Mouse (Mus musculus) limb, embryonic 15.5 days (tissue): Measurements from ENCODE around the gene Sh3pxd2a. TPM values are rescaled to one million over a fixed set of nuclear protein-coding genes. Genes with fewer than 3 reads are reported as not detected.

Source experiments
- ATAC-seq: fragments of 200-750 bp; cut with Nextera tagmentation; 2 replicates; pipeline ENCODE4 v1.8.0; 2017; ENCODE audit warnings: low read depth, moderate TSS enrichment; ENCODE audit not compliant: insufficient number of reproducible peaks, low FRiP score, low TSS enrichment
- H3K27ac ChIP-seq: fragments of 300-500 bp; sonication (generic); 2 replicates; pipeline ENCODE4 v1.5.1; 2015; ENCODE audit warnings: moderate library complexity, mild to moderate bottlenecking, inconsistent platforms
- H3K27me3 ChIP-seq: fragments of 300-500 bp; sonication (generic); 2 replicates; pipeline ENCODE4 v1.6.1; 2015; ENCODE audit warnings: inconsistent platforms
- H3K36me3 ChIP-seq: fragments of 300-500 bp; sonication (generic); 2 replicates; pipeline ENCODE4 v1.6.1; 2015; ENCODE audit warnings: inconsistent platforms
- H3K4me1 ChIP-seq: fragments of 300-500 bp; sonication (generic); 2 replicates; pipeline ENCODE4 v1.6.1; 2015; ENCODE audit warnings: inconsistent platforms
- H3K4me2 ChIP-seq: fragments of 300-500 bp; sonication (generic); 2 replicates; pipeline ENCODE4 v1.6.1; 2015; ENCODE audit warnings: mild to moderate bottlenecking, inconsistent platforms
- H3K4me3 ChIP-seq: fragments of 300-500 bp; sonication (generic); 2 replicates; pipeline ENCODE4 v1.5.1; 2015; ENCODE audit warnings: mild to moderate bottlenecking, inconsistent platforms
- H3K9ac ChIP-seq: fragments of 300-500 bp; sonication (generic); 2 replicates; pipeline ENCODE4 v1.6.1; 2015; ENCODE audit warnings: inconsistent platforms
- H3K9me3 ChIP-seq: fragments of 300-500 bp; sonication (generic); 2 replicates; pipeline ENCODE4 v1.6.1; 2016; ENCODE audit warnings: inconsistent platforms
- WGBS: fragments of 180-500 bp; shearing (Covaris S2); methylation state at CpG from one replicate; pipeline ENCODE4 v1.1.7; 2015; 5-methylcytosine and 5-hydroxymethylcytosine counted together
- polyA plus RNA-seq: library from polyadenylated mRNA; unstranded; fragments of >200 nt; fragmentation: Nextera tagmentation; extraction: Ambion mirVana; gene quantifications from 2 replicates; pipeline ENCODE4 v1.2.1, GENCODE M21; 2015

Gene Sh3pxd2a
- polyA plus RNA-seq, 1 experiment from 2014 or later, result 12.4 TPM

DNA sequence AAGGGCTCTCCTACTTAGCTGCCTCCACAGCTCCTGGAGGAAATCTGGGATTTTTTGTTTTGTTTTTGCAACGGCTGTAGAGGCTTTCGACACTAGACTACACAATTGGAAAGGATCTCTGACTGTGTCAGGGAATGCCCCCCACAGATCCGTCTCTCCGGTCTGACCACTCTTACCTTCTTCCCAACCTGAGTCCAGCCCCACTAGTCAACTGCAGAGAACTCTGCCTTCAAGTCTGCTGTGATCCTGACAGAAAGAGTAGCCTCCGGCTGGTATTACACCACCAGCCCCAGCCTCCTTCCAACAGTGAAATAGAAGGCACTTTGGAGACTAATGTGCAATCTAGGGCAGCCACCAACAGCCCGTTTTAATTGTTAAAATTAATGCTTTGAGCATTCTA, 1.5 kb downstream of the Sh3pxd2a start:
- no peak overlapping the region for H3K27ac ChIP-seq
- H3K4me1 ChIP-seq, result peaks cover 56% of the 10 kb centered on the region
- H3K27me3 ChIP-seq, result no peaks in the 10 kb centered on the region
- WGBS, result 17% methylated on average over 6 of the region's 6 CpGs
- H3K36me3 ChIP-seq, result no peaks in the 10 kb centered on the region
- H3K4me3 ChIP-seq, result peak overlapping the region; percentile 80
- no peaks in the 10 kb centered on the region for H3K9me3 ChIP-seq
- peak overlapping the region; percentile 88 for H3K4me2 ChIP-seq
- H3K9ac ChIP-seq, result peak overlapping the region; percentile 94; the same call in 1 of the 2 replicates
- no peak for ATAC-seq

DNA sequence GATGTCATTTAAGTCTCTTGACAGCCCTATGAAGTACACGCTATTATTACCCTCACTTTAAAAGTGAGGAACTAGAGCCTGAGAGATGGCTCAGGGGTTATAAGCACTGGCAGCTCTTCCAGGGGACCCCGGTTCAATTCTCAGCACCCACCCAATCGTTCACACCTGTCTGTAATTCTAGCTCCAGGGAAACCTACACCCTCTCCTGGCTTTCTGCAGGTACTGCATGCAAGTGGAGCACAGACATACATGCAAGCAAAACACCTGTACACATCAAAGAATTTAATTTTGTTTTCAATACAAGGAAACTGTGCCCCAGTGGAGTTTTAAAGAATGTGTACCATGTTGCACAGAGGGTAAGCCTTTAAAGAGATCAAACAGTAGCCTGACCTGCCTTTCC, 2.4 kb downstream of the Sh3pxd2a start:
- peaks cover 62% of the 10 kb centered on the region for H3K4me1 ChIP-seq
- H3K27me3 ChIP-seq, result no peaks in the 10 kb centered on the region
- H3K27ac ChIP-seq, result no peak overlapping the region
- H3K36me3 ChIP-seq, result no peaks in the 10 kb centered on the region
- no peak for ATAC-seq
- no peaks in the 10 kb centered on the region for H3K9me3 ChIP-seq
- H3K4me3 ChIP-seq, result no peak overlapping the region
- 85% methylated on average over 3 of the region's 3 CpGs for WGBS
- no peak overlapping the region for H3K9ac ChIP-seq
- H3K4me2 ChIP-seq, result peak overlapping the region; percentile 88; the same call in 1 of the 2 replicates

DNA sequence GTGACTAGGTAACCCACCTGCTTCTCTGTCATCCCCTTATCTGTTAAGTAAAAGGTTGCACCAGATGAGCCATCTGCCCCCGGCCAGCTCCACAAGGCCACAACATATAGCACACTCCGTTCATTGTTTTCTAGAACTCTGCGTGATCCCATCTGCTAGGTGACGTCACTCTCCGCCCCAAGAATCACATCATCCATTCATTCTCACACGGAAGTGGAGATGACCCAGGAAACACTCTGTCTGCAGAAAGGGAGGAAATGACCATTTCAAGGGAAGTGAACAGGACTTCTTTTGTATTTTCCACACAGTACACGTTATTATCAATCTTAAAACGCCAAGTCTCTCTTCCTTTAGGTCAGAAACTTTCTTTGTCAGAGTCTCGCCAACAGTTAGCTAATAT, 2.8 kb downstream of the Sh3pxd2a start:
- no peak for ATAC-seq
- Histone ChIP-seq H3K4me2 (no peak overlapping the region), H3K27me3 (no peaks in the 10 kb centered on the region), H3K4me1 (peaks cover 62% of the 10 kb centered on the region), H3K4me3 (no peak overlapping the region), H3K27ac (no peak overlapping the region), H3K9ac (no peak overlapping the region), H3K36me3 (no peaks in the 10 kb centered on the region), H3K9me3 (no peaks in the 10 kb centered on the region)
- WGBS, result 86% methylated on average over 9 of the region's 9 CpGs

DNA sequence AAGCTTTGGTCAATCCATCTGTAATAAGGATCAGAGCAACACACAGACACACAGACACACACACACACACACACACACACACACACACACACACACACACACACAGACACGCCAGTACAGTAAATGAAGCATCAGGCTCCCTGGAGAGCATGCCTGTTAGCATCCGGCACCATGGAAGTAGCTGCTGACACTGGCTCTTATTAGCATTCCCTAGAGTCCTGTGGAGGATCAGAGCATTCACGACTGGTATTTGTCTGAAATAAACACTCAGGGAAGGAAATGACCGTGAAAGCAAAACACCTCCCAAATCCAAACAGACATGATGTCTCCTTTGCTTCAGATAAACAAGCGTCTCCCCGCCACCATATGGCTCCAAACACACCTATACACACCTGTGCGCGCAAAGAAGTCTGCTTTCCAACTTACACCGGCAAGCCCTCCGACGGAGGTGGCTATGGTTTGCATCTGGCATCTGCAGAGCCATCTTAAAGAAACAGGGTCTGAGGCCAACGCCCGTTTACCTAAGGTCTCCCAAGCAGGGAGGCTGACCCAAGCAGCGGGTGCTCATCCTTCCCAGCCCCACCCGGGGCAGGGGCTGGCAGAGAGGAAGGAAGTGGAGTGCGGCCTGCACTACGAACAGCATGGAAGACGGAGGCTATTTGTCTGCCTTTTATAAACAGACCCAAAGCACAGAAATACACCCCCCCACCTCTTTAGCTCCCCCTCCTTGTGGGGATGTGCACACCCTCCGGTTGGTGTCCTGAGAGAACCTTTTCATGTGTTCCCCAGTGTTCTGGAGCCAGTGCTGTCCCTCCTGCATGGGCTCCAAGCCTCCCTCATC, 3.9 kb downstream of the Sh3pxd2a start:
- no peaks in the 10 kb centered on the region for H3K27me3 ChIP-seq
- H3K4me2 ChIP-seq, result no peak overlapping the region
- H3K36me3 ChIP-seq, result no peaks in the 10 kb centered on the region
- no peak for ATAC-seq
- H3K27ac ChIP-seq, result no peak overlapping the region; the same call in 1 of the 2 replicates
- 0 out of 2 replicates have a peak overlapping the region, but pooled peaks have one; percentile 17 for H3K9ac ChIP-seq
- WGBS, result 54% methylated on average over 19 of the region's 19 CpGs
- peaks cover 66% of the 10 kb centered on the region for H3K4me1 ChIP-seq
- H3K9me3 ChIP-seq, result no peaks in the 10 kb centered on the region
- H3K4me3 ChIP-seq, result no peak overlapping the region

DNA sequence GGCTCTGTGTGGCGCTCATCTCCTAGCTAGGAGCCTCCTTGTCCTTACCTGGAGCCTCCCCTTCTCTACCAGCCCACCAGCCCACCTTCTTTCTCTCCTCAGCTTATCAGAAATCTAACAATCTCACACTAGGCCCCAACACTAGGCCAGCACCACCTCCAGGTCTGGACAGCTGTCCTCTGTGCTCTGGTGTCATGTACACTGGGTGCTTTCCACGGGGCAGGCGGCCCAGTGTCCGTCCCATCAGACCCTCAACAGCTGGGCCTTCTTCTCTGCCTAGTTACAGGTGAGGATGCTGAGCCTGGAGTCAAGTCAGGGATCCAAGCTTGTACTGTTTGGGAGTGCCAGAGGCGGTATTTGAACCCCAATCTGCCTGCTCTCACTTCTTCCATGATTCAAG, 5.0 kb downstream of the Sh3pxd2a start:
- Histone ChIP-seq H3K27me3 (no peaks in the 10 kb centered on the region), H3K4me2 (no peak overlapping the region), H3K9me3 (no peaks in the 10 kb centered on the region), H3K36me3 (no peaks in the 10 kb centered on the region), H3K4me3 (no peak overlapping the region), H3K4me1 (peaks cover 72% of the 10 kb centered on the region), H3K9ac (no peak overlapping the region), H3K27ac (peak overlapping the region; percentile 54)
- ATAC-seq, result no peak
- 91% methylated on average over 5 of the region's 5 CpGs for WGBS

DNA sequence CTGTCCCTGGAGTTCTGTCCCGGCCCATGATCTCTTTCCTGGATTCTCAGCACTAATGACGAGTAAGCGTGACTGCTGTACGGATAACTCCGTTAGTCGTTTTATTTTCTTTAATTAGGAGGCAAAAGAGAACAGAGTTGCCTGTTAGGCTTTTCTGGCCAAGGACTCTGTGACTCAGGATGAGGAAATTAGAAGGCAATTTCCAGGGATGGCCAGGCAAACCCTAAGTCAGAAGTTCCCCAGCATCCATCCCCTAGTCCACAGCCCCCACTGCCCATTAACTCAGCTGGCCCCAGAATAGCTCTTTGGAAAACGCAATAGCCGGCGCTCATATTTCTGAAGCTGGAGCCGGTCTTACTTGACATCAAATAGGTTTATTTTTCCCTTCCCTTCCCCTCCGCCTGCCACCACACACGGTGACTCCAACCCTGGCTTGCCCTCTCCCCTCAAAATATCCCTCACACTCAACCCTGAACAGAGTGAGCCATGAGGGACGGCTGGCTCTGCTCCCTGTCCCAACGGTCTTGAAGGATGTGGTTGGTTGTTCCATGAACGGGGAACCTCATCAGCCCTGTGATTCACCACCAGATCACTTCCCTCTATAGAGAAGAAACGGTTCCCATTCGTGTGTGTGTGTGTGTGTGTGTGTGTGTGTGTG, 5.6 kb downstream of the Sh3pxd2a start:
- Histone ChIP-seq H3K36me3 (no peaks in the 10 kb centered on the region), H3K27ac (peak overlapping the region; percentile 54), H3K4me3 (no peak overlapping the region), H3K9me3 (no peaks in the 10 kb centered on the region), H3K9ac (no peak overlapping the region), H3K4me2 (peak overlapping the region; percentile 14; the same call in 1 of the 2 replicates), H3K27me3 (no peaks in the 10 kb centered on the region), H3K4me1 (peaks cover 77% of the 10 kb centered on the region)
- 47% methylated on average over 17 of the region's 17 CpGs for WGBS
- no peak for ATAC-seq

DNA sequence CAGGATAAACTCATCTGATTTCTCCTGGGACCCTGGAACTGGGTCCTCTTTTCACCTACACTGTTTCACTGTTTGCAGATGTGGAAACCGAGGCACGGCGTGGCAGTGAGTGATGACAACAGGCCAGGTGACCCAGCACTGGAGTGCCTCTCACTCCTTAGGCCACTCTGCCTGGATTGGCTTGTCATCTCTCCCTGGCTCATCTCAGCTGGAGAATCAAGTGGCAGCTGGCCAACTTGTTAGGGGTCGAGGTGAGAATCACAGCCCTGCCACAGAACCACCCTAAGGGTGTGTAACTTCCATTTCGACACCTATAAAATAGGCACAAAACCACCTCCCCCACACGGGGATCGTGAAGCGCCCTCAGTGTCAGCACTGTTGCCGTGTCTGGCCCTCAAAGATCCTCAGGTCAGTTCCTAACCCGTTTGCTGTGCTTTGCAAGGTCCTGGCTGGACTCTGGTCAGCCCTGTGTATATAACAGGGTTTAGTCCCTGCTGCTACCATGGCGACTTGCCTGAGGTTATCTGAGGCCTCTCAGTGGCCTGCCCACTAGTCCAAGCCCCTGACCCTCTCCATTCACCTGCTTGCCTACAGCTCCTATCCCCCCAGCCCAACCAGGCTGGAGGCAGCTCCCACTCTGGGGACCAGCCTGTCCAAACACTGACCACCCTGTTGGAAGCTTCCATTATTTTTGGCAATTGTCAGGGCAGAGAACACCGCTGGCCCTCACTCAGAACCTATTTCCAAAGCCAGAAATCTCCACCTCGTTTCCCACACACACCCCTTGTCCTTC, 6.3 kb downstream of the Sh3pxd2a start:
- 49% methylated on average over 13 of the region's 13 CpGs for WGBS

DNA sequence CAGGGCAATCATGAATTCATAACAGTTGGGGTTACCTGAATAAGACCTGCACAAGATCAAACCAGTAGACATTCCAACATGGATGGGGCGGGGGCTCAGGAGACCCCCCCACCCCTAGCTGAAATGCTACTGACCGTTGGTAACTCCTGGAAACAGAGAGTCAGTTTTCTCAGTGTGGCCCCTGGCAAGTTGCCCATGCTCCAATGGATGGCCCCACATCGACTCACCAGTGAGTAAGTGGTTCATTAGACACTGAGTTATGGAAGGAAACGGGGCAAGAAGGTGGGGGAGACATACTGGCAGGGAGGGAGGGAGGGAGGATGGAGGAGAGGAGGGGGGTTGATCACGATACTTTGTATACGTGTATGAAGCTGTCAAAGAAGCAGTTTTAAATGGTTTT, 8.2 kb downstream of the Sh3pxd2a start:
- Histone ChIP-seq H3K27ac (no peak overlapping the region), H3K36me3 (no peaks in the 10 kb centered on the region), H3K27me3 (no peaks in the 10 kb centered on the region), H3K4me1 (peaks cover 69% of the 10 kb centered on the region), H3K4me3 (no peak overlapping the region), H3K9me3 (no peaks in the 10 kb centered on the region), H3K4me2 (no peak overlapping the region), H3K9ac (no peak overlapping the region)
- 63% methylated on average over 6 of the region's 6 CpGs for WGBS
- no peak for ATAC-seq

More for the DNA sequence above, 6.3 kb downstream of the Sh3pxd2a start:
- ATAC-seq, result 0 out of 2 replicates have a peak, but pooled peaks have one; percentile 5
- Histone ChIP-seq H3K4me1 (peaks cover 75% of the 10 kb centered on the region), H3K27me3 (no peaks in the 10 kb centered on the region), H3K4me3 (no peak overlapping the region), H3K4me2 (peak overlapping the region; percentile 14; the same call in 1 of the 2 replicates), H3K9me3 (no peaks in the 10 kb centered on the region), H3K27ac (peak overlapping the region; percentile 18; the same call in 1 of the 2 replicates), H3K36me3 (no peaks in the 10 kb centered on the region), H3K9ac (no peak overlapping the region)

DNA sequence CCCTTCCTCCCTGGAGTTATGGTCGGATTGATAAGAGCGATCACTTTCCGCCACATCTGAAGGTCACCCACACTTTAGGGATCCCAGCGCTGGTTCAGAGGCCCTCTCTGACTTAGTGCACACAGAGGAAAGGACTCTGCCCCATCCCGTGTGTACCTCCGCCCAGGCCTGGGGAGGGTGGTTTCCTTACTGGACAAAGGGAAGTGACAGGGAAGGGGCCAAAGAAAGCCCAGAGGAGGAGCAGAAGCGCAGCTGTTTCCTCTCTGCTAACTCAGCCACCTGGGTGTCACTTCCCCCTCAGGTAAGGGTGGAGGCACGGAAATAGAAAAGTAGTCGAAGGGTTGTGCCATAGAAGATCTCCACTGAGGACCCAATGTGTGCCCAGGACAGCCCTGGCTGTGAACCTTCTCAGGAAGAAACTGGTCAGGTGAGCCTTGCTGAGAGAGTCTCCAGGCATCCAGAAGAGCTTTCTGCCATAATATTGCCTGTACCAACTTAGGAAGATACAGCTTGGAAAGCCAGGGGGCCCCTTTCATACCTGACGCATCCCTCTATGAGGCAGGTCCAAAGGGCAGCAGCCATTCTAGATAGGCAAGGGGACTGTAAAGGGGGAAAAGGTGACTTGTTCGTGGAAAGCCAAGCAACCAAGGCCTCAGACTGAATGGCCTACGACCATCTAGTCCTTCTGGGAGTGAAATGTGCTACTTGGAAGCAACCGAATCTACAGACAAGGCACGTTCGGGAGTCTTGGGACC, 9.0 kb downstream of the Sh3pxd2a start:
- 80% methylated on average over 15 of the region's 15 CpGs for WGBS
- H3K36me3 ChIP-seq, result no peaks in the 10 kb centered on the region
- no peaks in the 10 kb centered on the region for H3K27me3 ChIP-seq
- H3K9ac ChIP-seq, result no peak overlapping the region
- ATAC-seq, result no peak
- H3K27ac ChIP-seq, result peak overlapping the region; percentile 63; the same call in 1 of the 2 replicates
- no peak overlapping the region for H3K4me2 ChIP-seq
- H3K9me3 ChIP-seq, result no peaks in the 10 kb centered on the region
- H3K4me3 ChIP-seq, result no peak overlapping the region
- peaks cover 69% of the 10 kb centered on the region for H3K4me1 ChIP-seq

DNA sequence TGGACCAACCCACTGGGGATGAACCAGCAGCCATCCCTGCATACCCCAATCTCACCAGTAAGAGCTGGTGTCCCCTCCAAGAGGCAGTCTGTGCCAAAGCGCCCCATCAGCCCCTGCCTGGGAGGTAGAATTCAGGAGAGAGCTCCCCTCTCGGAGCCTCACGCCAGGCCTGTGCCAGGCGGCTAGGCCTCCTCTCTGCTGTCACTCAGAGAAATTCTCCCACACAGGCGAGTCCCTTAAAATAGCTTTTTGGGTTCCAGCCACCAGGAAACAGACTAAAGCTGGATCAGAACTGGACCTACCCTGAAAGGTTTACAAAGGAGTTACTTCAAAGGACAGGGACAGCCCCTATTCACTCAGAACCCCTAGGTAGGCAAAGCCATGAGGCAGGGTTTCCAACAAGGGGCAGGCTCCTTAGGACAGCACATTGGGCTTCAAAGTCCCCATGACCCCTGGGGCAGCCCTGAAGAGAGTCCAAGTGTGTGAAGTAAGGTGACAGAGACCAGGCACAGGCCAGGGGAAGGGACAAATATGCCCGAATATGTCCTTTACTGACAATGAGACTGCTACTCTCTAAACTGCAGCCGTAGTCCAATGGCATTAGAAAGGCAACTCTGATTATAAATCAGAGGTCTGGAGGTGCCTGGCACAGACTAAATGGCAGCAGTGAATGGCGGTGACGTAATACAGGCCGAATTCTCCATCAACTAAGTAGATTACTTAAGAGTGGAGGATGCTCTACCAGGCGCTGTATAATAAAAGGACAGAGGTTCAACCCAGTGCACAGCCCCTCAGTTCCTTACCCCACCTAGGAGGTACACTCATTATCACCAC, 9.8 kb downstream of the Sh3pxd2a start:
- ATAC-seq, result no peak
- H3K4me2 ChIP-seq, result no peak overlapping the region
- H3K27me3 ChIP-seq, result no peaks in the 10 kb centered on the region
- H3K9me3 ChIP-seq, result no peaks in the 10 kb centered on the region
- H3K9ac ChIP-seq, result no peak overlapping the region
- no peaks in the 10 kb centered on the region for H3K36me3 ChIP-seq
- WGBS, result 61% methylated on average over 11 of the region's 11 CpGs
- no peak overlapping the region for H3K4me3 ChIP-seq
- peak overlapping the region; percentile 63 for H3K27ac ChIP-seq
- peaks cover 69% of the 10 kb centered on the region for H3K4me1 ChIP-seq
